Mouse (Mus musculus): Measurements from ENCODE around the gene Efl1. TPM values are rescaled to one million over a fixed set of nuclear protein-coding genes. Genes with fewer than 3 reads are reported as not detected.

Efl1 gene
- polyA plus RNA-seq, 1 experiment, result 8.2 TPM

DNA sequence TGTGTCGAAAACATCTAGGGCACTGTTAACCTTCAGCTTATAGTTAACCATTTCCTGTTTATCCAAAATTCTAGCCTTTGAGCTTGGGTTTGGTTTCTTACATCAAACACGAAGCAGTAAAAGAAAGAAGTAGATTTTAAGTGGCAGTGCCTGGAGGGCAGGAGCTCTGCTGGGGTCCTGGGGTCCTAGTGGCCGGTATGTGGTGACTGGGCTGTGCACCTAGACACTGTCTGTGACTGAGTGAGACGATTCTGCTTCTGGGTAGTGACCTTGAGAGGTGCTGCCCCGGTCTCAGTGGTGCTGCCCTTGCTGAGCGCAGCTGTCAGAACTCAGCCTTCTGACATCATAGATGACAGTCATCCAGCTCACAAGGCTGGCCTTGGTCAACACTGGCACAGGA, 125.5 kb downstream of the Efl1 start:
- H3K79me2 ChIP-seq (ENCODE audit: control insufficient read depth, insufficient read depth), result no peaks in the 10 kb centered on the region
- H3K4me3 ChIP-seq, result no peak overlapping the region
- H3K4me2 ChIP-seq (ENCODE audit: low read depth), result no peak overlapping the region
- no peak overlapping the region for H3ac ChIP-seq (ENCODE audit: control insufficient read depth, insufficient read length)
- TF ChIP-seq MYOD1 (IDR thresholded peaks at IDR 0.05; ENCODE audit: control insufficient read depth in 1 of 3, insufficient read length in 2 of 3, low read depth in 2 of 3), result no peak
- TF ChIP-seq REST (IDR thresholded peaks at IDR 0.05; ENCODE audit: insufficient read depth, insufficient read length), result no peak
- no peak for TF ChIP-seq CEBPB (IDR thresholded peaks at IDR 0.05; ENCODE audit: insufficient read depth, poor library complexity, severe bottlenecking)
- no peak for TF ChIP-seq TCF12 (IDR thresholded peaks at IDR 0.05; ENCODE audit: insufficient read depth, poor library complexity, severe bottlenecking)
- no peak for TF ChIP-seq POLR2AphosphoS2 (IDR thresholded peaks at IDR 0.05; ENCODE audit: insufficient read length, low read depth)
- TF ChIP-seq MAX (IDR thresholded peaks at IDR 0.05; ENCODE audit: low read depth), result no peak
- TF ChIP-seq POLR2A (IDR thresholded peaks at IDR 0.05; ENCODE audit: insufficient read length, low read depth), result no peak
- no peak for TF ChIP-seq SRF (IDR thresholded peaks at IDR 0.05; ENCODE audit: control insufficient read depth, insufficient read length, low read depth)
- no peak for TF ChIP-seq USF1 (IDR thresholded peaks at IDR 0.05; ENCODE audit: low read depth)
- no peak for TF ChIP-seq E2F4 (IDR thresholded peaks at IDR 0.05; ENCODE audit: insufficient read depth)
- TF ChIP-seq TCF3 (IDR thresholded peaks at IDR 0.05; ENCODE audit: insufficient read length, low read depth), result no peak
- no peak for TF ChIP-seq MYOG (IDR thresholded peaks at IDR 0.05; ENCODE audit: control insufficient read depth in 1 of 3, insufficient read depth in 1 of 3, insufficient read length in 2 of 3, low read depth in 2 of 3)
- H3K36me3 ChIP-seq (ENCODE audit: control insufficient read depth, insufficient read depth), result peaks cover 6% of the 10 kb centered on the region
- H3K27me3 ChIP-seq (ENCODE audit: control insufficient read depth, insufficient read depth, insufficient read length), result no peaks in the 10 kb centered on the region

DNA sequence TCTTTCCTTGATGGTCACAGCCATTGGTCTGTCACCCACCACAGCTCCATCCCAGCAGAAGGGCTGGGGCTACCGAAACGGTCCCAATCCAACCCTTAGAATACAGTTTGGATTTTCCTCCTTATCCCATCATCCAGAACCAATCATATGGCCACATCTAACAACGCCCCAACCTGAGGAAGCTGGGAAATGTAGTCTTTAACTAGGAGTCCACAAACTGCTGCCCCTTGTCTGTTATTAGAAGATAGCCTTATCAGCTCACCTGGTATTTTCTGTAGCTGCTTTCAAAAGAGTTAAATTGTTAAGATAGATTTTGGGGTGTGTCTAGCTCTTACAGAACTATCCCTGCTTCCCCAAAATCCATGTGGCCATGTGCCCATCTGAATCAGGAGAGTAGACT, 126.7 kb downstream of the Efl1 start:
- H3ac ChIP-seq (ENCODE audit: control insufficient read depth, insufficient read length), result no peak overlapping the region

DNA sequence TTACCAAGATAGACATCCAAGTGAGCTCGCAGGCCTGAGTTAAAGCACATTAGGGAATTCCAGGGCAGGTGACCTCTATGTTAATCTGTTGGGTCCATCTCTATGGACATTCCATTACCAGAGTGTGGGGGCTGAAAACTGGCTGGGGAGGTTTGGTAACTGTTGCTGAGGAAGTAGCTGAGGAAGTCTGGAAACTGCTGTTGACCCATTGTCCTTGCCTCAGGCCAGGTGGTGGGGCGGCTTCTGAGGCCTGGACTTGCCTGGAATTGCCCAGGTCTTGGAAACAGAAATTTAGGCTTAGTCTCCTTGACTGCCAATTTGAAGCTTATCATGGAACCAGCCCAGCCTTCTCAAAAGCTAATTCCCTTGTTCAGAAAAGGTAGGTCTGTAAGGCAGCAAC, 134.7 kb downstream of the Efl1 start:
- Histone ChIP-seq H3K27me3 (ENCODE audit: control insufficient read depth, insufficient read depth, insufficient read length) (no peaks in the 10 kb centered on the region), H3K4me2 (ENCODE audit: low read depth) (no peak overlapping the region), H3K4me3 (no peak overlapping the region), H3K79me2 (ENCODE audit: control insufficient read depth, insufficient read depth) (no peaks in the 10 kb centered on the region), H3ac (ENCODE audit: control insufficient read depth, insufficient read length) (no peak overlapping the region), H3K36me3 (ENCODE audit: control insufficient read depth, insufficient read depth) (no peaks in the 10 kb centered on the region)
- TF ChIP-seq MYOG (IDR thresholded peaks at IDR 0.05; ENCODE audit: control insufficient read depth in 1 of 3, insufficient read depth in 1 of 3, insufficient read length in 2 of 3, low read depth in 2 of 3) (no peak), USF1 (IDR thresholded peaks at IDR 0.05; ENCODE audit: low read depth) (no peak), E2F4 (IDR thresholded peaks at IDR 0.05; ENCODE audit: insufficient read depth) (no peak), MAX (IDR thresholded peaks at IDR 0.05; ENCODE audit: low read depth) (no peak)

More for the DNA sequence above, 126.7 kb downstream of the Efl1 start:
- Histone ChIP-seq H3K27me3 (ENCODE audit: control insufficient read depth, insufficient read depth, insufficient read length) (no peaks in the 10 kb centered on the region), H3K4me3 (no peak overlapping the region), H3K79me2 (ENCODE audit: control insufficient read depth, insufficient read depth) (no peaks in the 10 kb centered on the region), H3K36me3 (ENCODE audit: control insufficient read depth, insufficient read depth) (peaks cover 6% of the 10 kb centered on the region), H3K4me2 (ENCODE audit: low read depth) (no peak overlapping the region)
- TF ChIP-seq SRF (IDR thresholded peaks at IDR 0.05; ENCODE audit: control insufficient read depth, insufficient read length, low read depth), result no peak
- no peak for TF ChIP-seq POLR2A (IDR thresholded peaks at IDR 0.05; ENCODE audit: insufficient read length, low read depth)
- TF ChIP-seq TCF3 (IDR thresholded peaks at IDR 0.05; ENCODE audit: insufficient read length, low read depth), result no peak
- no peak for TF ChIP-seq MAX (IDR thresholded peaks at IDR 0.05; ENCODE audit: low read depth)
- TF ChIP-seq POLR2AphosphoS2 (IDR thresholded peaks at IDR 0.05; ENCODE audit: insufficient read length, low read depth), result no peak

DNA sequence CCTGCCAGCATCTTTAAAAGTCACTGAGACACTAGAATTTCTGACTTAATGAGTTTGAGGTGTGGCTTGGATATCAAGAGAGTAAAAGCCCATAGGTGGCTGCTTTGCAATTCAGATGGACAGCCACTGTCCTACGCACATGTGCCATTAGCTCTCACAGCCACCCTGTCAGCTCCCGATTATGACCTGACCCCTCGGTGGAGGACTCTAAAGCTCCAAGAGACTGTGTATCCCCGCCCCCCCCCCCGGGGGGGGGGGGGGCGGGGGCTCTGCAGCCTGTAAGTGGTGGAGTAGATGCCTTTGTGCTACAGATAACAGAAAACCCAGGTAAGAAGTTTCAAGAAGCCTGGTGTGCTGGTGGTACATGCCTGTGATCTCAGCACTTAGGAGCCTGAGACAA, 135.3 kb downstream of the Efl1 start:
- H3K4me3 ChIP-seq, result no peak overlapping the region
- no peak overlapping the region for H3K4me2 ChIP-seq (ENCODE audit: low read depth)
- no peak overlapping the region for H3ac ChIP-seq (ENCODE audit: control insufficient read depth, insufficient read length)
- H3K79me2 ChIP-seq (ENCODE audit: control insufficient read depth, insufficient read depth), result no peaks in the 10 kb centered on the region
- TF ChIP-seq POLR2A (IDR thresholded peaks at IDR 0.05; ENCODE audit: insufficient read length, low read depth) (no peak), MAX (IDR thresholded peaks at IDR 0.05; ENCODE audit: low read depth) (no peak)
- H3K36me3 ChIP-seq (ENCODE audit: control insufficient read depth, insufficient read depth), result no peaks in the 10 kb centered on the region
- H3K27me3 ChIP-seq (ENCODE audit: control insufficient read depth, insufficient read depth, insufficient read length), result no peaks in the 10 kb centered on the region

DNA sequence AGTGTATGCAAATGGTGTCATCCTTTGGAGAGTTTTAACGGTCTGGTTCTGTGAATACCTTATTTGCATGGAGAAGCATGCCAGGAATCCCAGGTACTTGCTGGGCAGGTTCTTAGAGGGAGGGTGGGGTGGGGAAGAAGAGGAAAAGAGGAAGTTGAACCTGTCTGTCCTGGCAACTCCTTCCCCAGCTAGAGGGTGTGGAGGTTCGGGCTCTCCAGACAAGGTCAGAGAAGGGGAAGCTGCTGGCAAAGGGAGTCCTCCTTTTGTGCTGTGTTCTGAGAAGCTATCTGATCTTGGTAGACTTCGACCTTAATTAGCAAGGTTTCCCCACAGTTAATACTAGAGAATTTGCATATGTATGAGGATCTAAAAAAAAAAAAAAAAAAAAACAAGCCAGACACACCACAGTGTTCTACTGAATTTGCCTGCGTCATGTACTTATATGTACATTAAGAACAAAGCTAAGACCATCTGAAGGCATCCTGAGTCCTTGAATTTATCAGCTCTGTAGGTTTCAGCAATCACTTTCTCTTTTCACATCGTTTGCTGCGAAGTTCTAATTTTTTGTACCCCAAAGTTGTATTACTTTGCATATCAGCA, 137.0 kb downstream of the Efl1 start:
- Histone ChIP-seq H3K4me2 (ENCODE audit: low read depth) (no peak overlapping the region), H3K4me3 (no peak overlapping the region)
- no peak for TF ChIP-seq CEBPB (IDR thresholded peaks at IDR 0.05; ENCODE audit: insufficient read depth, poor library complexity, severe bottlenecking)
- no peak for TF ChIP-seq MYOG (IDR thresholded peaks at IDR 0.05; ENCODE audit: control insufficient read depth in 1 of 3, insufficient read depth in 1 of 3, insufficient read length in 2 of 3, low read depth in 2 of 3)
- TF ChIP-seq SRF (IDR thresholded peaks at IDR 0.05; ENCODE audit: control insufficient read depth, insufficient read length, low read depth), result no peak
- TF ChIP-seq TCF3 (IDR thresholded peaks at IDR 0.05; ENCODE audit: insufficient read length, low read depth), result no peak
- no peak for TF ChIP-seq USF1 (IDR thresholded peaks at IDR 0.05; ENCODE audit: low read depth)
- TF ChIP-seq POLR2A (IDR thresholded peaks at IDR 0.05; ENCODE audit: insufficient read length, low read depth), result no peak
- no peak for TF ChIP-seq POLR2AphosphoS2 (IDR thresholded peaks at IDR 0.05; ENCODE audit: insufficient read length, low read depth)
- TF ChIP-seq E2F4 (IDR thresholded peaks at IDR 0.05; ENCODE audit: insufficient read depth), result no peak
- no peak for TF ChIP-seq REST (IDR thresholded peaks at IDR 0.05; ENCODE audit: insufficient read depth, insufficient read length)
- no peak for TF ChIP-seq MYOD1 (IDR thresholded peaks at IDR 0.05; ENCODE audit: control insufficient read depth in 1 of 3, insufficient read length in 2 of 3, low read depth in 2 of 3)
- TF ChIP-seq TCF12 (IDR thresholded peaks at IDR 0.05; ENCODE audit: insufficient read depth, poor library complexity, severe bottlenecking), result no peak
- no peak for TF ChIP-seq MAX (IDR thresholded peaks at IDR 0.05; ENCODE audit: low read depth)

More for the DNA sequence above, 137.0 kb downstream of the Efl1 start:
- H3ac ChIP-seq (ENCODE audit: control insufficient read depth, insufficient read length), result no peak overlapping the region
- H3K36me3 ChIP-seq (ENCODE audit: control insufficient read depth, insufficient read depth), result no peaks in the 10 kb centered on the region
- no peaks in the 10 kb centered on the region for H3K79me2 ChIP-seq (ENCODE audit: control insufficient read depth, insufficient read depth)
- no peaks in the 10 kb centered on the region for H3K27me3 ChIP-seq (ENCODE audit: control insufficient read depth, insufficient read depth, insufficient read length)
